Comparison of ENCODE assay signal across 13 mouse cellular contexts in genomic region chr1:90209069-90209468, GRCm38 (mm10). TPM values are rescaled to one million over a fixed set of nuclear protein-coding genes. Genes with fewer than 3 reads are reported as not detected.
DNase-seq lines count a peak whose midpoint lies in the region; ATAC-seq lines count a peak whose summit lies in the region.
"Had no signal": no experiment of that assay in that cellular context is flagged by ENCODE, and none has a peak within 500 bp of the region (broad histone marks: within the 10 kb centered on the region; RNA-seq: fewer than 3 reads in every experiment).

No protein-coding gene starts in this region.

- no peak overlapping the region for H3K9ac ChIP-seq in embryonic facial prominence, embryonic 11.5 days (replicated peaks; ENCODE audit: low read length)
- no peak overlapping the region for H3K9ac ChIP-seq in kidney, embryonic 15.5 days
- no peak overlapping the region for H3K9ac ChIP-seq in forebrain, embryonic 15.5 days (replicated peaks)
- H3K9ac ChIP-seq in neural tube, embryonic 12.5 days = 0 out of 2 replicates have a peak overlapping the region, but pooled peaks have one; percentile 40

- no peak overlapping the region for H3K27ac ChIP-seq in embryonic facial prominence, embryonic 11.5 days (replicated peaks; ENCODE audit: low read depth, low read length)
- no peak overlapping the region for H3K27ac ChIP-seq in embryonic facial prominence, embryonic 10.5 days (replicated peaks)
- no peak overlapping the region for H3K27ac ChIP-seq in kidney, embryonic 15.5 days
- H3K27ac ChIP-seq in forebrain, embryonic 15.5 days (replicated peaks) = peak overlapping the region; percentile 87
- peak overlapping the region; percentile 57; the same call in 1 of the 2 replicates for H3K27ac ChIP-seq in neural tube, embryonic 12.5 days
- H3K27ac ChIP-seq: macrophage had no signal

- no peaks in the 10 kb centered on the region for H3K27me3 ChIP-seq in embryonic facial prominence, embryonic 11.5 days (ENCODE audit: control insufficient read depth, insufficient read depth, low read length)
- H3K27me3 ChIP-seq in embryonic facial prominence, embryonic 10.5 days (replicated peaks; ENCODE audit: low read depth, poor library complexity, severe bottlenecking) = no peaks in the 10 kb centered on the region
- no peaks in the 10 kb centered on the region for H3K27me3 ChIP-seq in kidney, embryonic 15.5 days
- no peaks in the 10 kb centered on the region for H3K27me3 ChIP-seq in forebrain, embryonic 15.5 days
- no peaks in the 10 kb centered on the region for H3K27me3 ChIP-seq in neural tube, embryonic 12.5 days (replicated peaks)

- no peaks in the 10 kb centered on the region for H3K9me3 ChIP-seq in embryonic facial prominence, embryonic 11.5 days (replicated peaks; ENCODE audit: control insufficient read depth, low read length)
- no peaks in the 10 kb centered on the region for H3K9me3 ChIP-seq in embryonic facial prominence, embryonic 10.5 days
- H3K9me3 ChIP-seq in kidney, embryonic 15.5 days (replicated peaks) = no peaks in the 10 kb centered on the region
- no peaks in the 10 kb centered on the region for H3K9me3 ChIP-seq in forebrain, embryonic 15.5 days
- H3K9me3 ChIP-seq in neural tube, embryonic 12.5 days = no peaks in the 10 kb centered on the region

- WGBS in embryonic facial prominence, embryonic 11.5 days = 86% methylated on average over 5 of the region's 5 CpGs
- WGBS in embryonic facial prominence, embryonic 10.5 days = 80% methylated on average over 5 of the region's 5 CpGs
- 80% methylated on average over 5 of the region's 5 CpGs for WGBS in kidney, embryonic 15.5 days
- 42% methylated on average over 5 of the region's 5 CpGs for WGBS in forebrain, embryonic 15.5 days
- WGBS in neural tube, embryonic 12.5 days = 46% methylated on average over 5 of the region's 5 CpGs

- no peak for ATAC-seq in embryonic facial prominence, embryonic 11.5 days (replicated peaks; ENCODE audit: insufficient number of reproducible peaks, low FRiP score, low TSS enrichment, low read depth)
- ATAC-seq in kidney, embryonic 15.5 days (replicated peaks; ENCODE audit: low FRiP score) = no peak
- ATAC-seq in forebrain, embryonic 15.5 days (replicated peaks) = peak; percentile 74
- peak; percentile 19; the same call in 1 of the 2 replicates for ATAC-seq in neural tube, embryonic 12.5 days (ENCODE audit: low FRiP score, low read depth)
- ATAC-seq: intestine, postnatal 0 days had no signal

- H3K4me1 ChIP-seq in embryonic facial prominence, embryonic 11.5 days (ENCODE audit: control insufficient read depth, insufficient read depth, low read length) = peaks cover 3% of the 10 kb centered on the region
- peaks cover 82% of the 10 kb centered on the region for H3K4me1 ChIP-seq in embryonic facial prominence, embryonic 10.5 days
- peaks cover 79% of the 10 kb centered on the region for H3K4me1 ChIP-seq in kidney, embryonic 15.5 days
- H3K4me1 ChIP-seq in forebrain, embryonic 15.5 days = peaks cover 68% of the 10 kb centered on the region
- H3K4me1 ChIP-seq in neural tube, embryonic 12.5 days = peaks cover 66% of the 10 kb centered on the region

- H3K4me3 ChIP-seq in embryonic facial prominence, embryonic 11.5 days (ENCODE audit: low read depth, low read length) = no peak overlapping the region
- no peak overlapping the region for H3K4me3 ChIP-seq in embryonic facial prominence, embryonic 10.5 days
- 0 out of 2 replicates have a peak overlapping the region, but pooled peaks have one; percentile 60 for H3K4me3 ChIP-seq in kidney, embryonic 15.5 days (replicated peaks)
- H3K4me3 ChIP-seq in forebrain, embryonic 15.5 days = peak overlapping the region; percentile 48; the same call in 1 of the 2 replicates
- H3K4me3 ChIP-seq in neural tube, embryonic 12.5 days = peak overlapping the region; percentile 60; the same call in 1 of the 2 replicates

- H3K36me3 ChIP-seq in embryonic facial prominence, embryonic 11.5 days (replicated peaks; ENCODE audit: control insufficient read depth, insufficient read depth, low read depth, low read length) = peaks cover 5% of the 10 kb centered on the region
- H3K36me3 ChIP-seq in embryonic facial prominence, embryonic 10.5 days (replicated peaks) = peaks cover 56% of the 10 kb centered on the region
- peaks cover 18% of the 10 kb centered on the region for H3K36me3 ChIP-seq in kidney, embryonic 15.5 days
- H3K36me3 ChIP-seq in forebrain, embryonic 15.5 days = no peaks in the 10 kb centered on the region
- peaks cover 34% of the 10 kb centered on the region for H3K36me3 ChIP-seq in neural tube, embryonic 12.5 days

- H3K4me2 ChIP-seq in embryonic facial prominence, embryonic 11.5 days (ENCODE audit: low read depth, low read length) = 0 out of 2 replicates have a peak overlapping the region, but pooled peaks have one; percentile 10
- peak overlapping the region; percentile 59; the same call in 1 of the 2 replicates for H3K4me2 ChIP-seq in kidney, embryonic 15.5 days
- no peak overlapping the region for H3K4me2 ChIP-seq in forebrain, embryonic 15.5 days (replicated peaks)
- H3K4me2 ChIP-seq in neural tube, embryonic 12.5 days (replicated peaks) = peak overlapping the region; percentile 68

- DNase-seq in embryonic facial prominence, embryonic 11.5 days (ENCODE audit: low spot score) = no peak
- no peak for DNase-seq in embryonic facial prominence, embryonic 10.5 days (ENCODE audit: low spot score)
- DNase-seq in kidney, postnatal 14 days = no peak
- no peak for DNase-seq in left cerebral cortex, postnatal 10 days (ENCODE audit: extremely low spot score in 1 of 2, low spot score in 2 of 2)
- DNase-seq in urinary bladder, adult 18-20 months (ENCODE audit: low spot score in 2 of 2) = no peak
- DNase-seq: cerebellum, postnatal 10 days had no signal

- intact Hi-C loops in left cerebral cortex, postnatal 10 days (cut with DNase I) = no loop called here

RNA-seq across cellular contexts. Expression of gene Ackr3, which starts 5.3 kb away (rescaled TPM):
- polyA plus RNA-seq in embryonic facial prominence, embryonic 11.5 days (2014; fragmentation: Nextera tagmentation; extraction: Ambion mirVana) = 39.9 and 44.5 TPM in 2 replicates
- polyA plus RNA-seq in embryonic facial prominence, embryonic 10.5 days (2016; fragmentation: Nextera tagmentation; extraction: Ambion mirVana) = 20.0 and 22.4 TPM in 2 replicates
- 42.9 and 46.8 TPM in 2 replicates for polyA plus RNA-seq in kidney, embryonic 15.5 days (2015; fragmentation: Nextera tagmentation; extraction: Ambion mirVana)
- polyA plus RNA-seq in forebrain, embryonic 15.5 days (2015; fragmentation: Nextera tagmentation; extraction: Ambion mirVana) = 23.7 and 23.8 TPM in 2 replicates
- polyA plus RNA-seq in neural tube, embryonic 12.5 days (2016; fragmentation: Nextera tagmentation; extraction: Ambion mirVana) = 34.0 and 38.0 TPM in 2 replicates
- total RNA-seq in left cerebral cortex, postnatal 10 days (2021) = 1 to 10 TPM; 6.9 to 7.9 TPM
- polyA plus RNA-seq: macrophage had no signal

RNA-seq across cellular contexts. Expression of gene Iqca, which starts 55.9 kb away (rescaled TPM):
- polyA plus RNA-seq in embryonic facial prominence, embryonic 11.5 days (2014; fragmentation: Nextera tagmentation; extraction: Ambion mirVana) = 0.56 TPM in 1 of 2 replicates, not detected in the other
- polyA plus RNA-seq in embryonic facial prominence, embryonic 10.5 days (2016; fragmentation: Nextera tagmentation; extraction: Ambion mirVana) = 0.20 TPM in 1 of 2 replicates, not detected in the other
- polyA plus RNA-seq in kidney, embryonic 15.5 days (2015; fragmentation: Nextera tagmentation; extraction: Ambion mirVana) = 0.14 and 0.17 TPM in 2 replicates
- 0.52 and 1.3 TPM in 2 replicates for polyA plus RNA-seq in forebrain, embryonic 15.5 days (2015; fragmentation: Nextera tagmentation; extraction: Ambion mirVana)
- 0.13 TPM in 1 of 2 replicates, not detected in the other for polyA plus RNA-seq in neural tube, embryonic 12.5 days (2016; fragmentation: Nextera tagmentation; extraction: Ambion mirVana)
- total RNA-seq in left cerebral cortex, postnatal 10 days (2021) = under 1 TPM; 0.34 to 0.51 TPM
- total RNA-seq: adrenal gland, postnatal 36 days had no signal
- polyA plus RNA-seq: liver, embryonic 11.5 days; macrophage had no signal

Comparison
In these comparisons a context has a peak if more than half of its experiments do, and no peak if none do; other contexts are left out.
1. ATAC-seq: peak in forebrain, embryonic 15.5 days (single experiment) and neural tube, embryonic 12.5 days (single experiment); none in embryonic facial prominence, embryonic 11.5 days (single experiment) and kidney, embryonic 15.5 days (single experiment).
2. H3K27ac ChIP-seq: peak in forebrain, embryonic 15.5 days (single experiment) and neural tube, embryonic 12.5 days (single experiment); none in embryonic facial prominence, embryonic 11.5 days (single experiment), embryonic facial prominence, embryonic 10.5 days (single experiment) and kidney, embryonic 15.5 days (single experiment).
3. H3K4me3 ChIP-seq: peak in kidney, embryonic 15.5 days (single experiment), forebrain, embryonic 15.5 days (single experiment) and neural tube, embryonic 12.5 days (single experiment); none in embryonic facial prominence, embryonic 11.5 days (single experiment) and embryonic facial prominence, embryonic 10.5 days (single experiment).